Mouse (Mus musculus) lung, postnatal 0 days (tissue): ENCODE data around the gene Zfp341. TPM values are rescaled to one million over a fixed set of nuclear protein-coding genes. Genes with fewer than 3 reads are reported as not detected.

Experiments used
- ATAC-seq: fragments of 200-750 bp; cut with Nextera tagmentation; 2 replicates; pipeline ENCODE4 v1.8.0; 2017; ENCODE audit warnings: moderate library complexity
- DNase-seq: peaks from one replicate; pipeline ENCODE4 v3.0.0-alpha.2; 2016; ENCODE audit warnings: low spot score
- H3K27ac ChIP-seq: fragments of 300-500 bp; sonication (generic); 2 replicates; pipeline ENCODE4 v1.5.1; 2014; ENCODE audit warnings: antibody characterized with exemption, mild to moderate bottlenecking, low read length, mixed read lengths
- H3K27me3 ChIP-seq: fragments of 300-500 bp; sonication (generic); replicated peaks from 2 replicates; pipeline ENCODE4 v1.6.1; 2014; ENCODE audit warnings: low read length, mixed read lengths; ENCODE audit not compliant: insufficient read depth
- H3K36me3 ChIP-seq: fragments of 300-500 bp; sonication (generic); 2 replicates; pipeline ENCODE4 v1.6.1; 2014; ENCODE audit warnings: low read length, mixed read lengths; ENCODE audit not compliant: insufficient read depth
- H3K4me1 ChIP-seq: fragments of 300-500 bp; sonication (generic); 2 replicates; pipeline ENCODE4 v1.6.1; 2014; ENCODE audit warnings: antibody characterized with exemption, low read depth, low read length, mixed read lengths; ENCODE audit not compliant: insufficient read depth
- H3K4me2 ChIP-seq: fragments of 300-500 bp; sonication (generic); replicated peaks from 2 replicates; pipeline ENCODE4 v1.6.1; 2014; ENCODE audit warnings: low read depth, mild to moderate bottlenecking, low read length, moderate library complexity, mixed read lengths
- H3K4me3 ChIP-seq: fragments of 300-500 bp; sonication (generic); 2 replicates; pipeline ENCODE4 v1.5.1; 2014; ENCODE audit warnings: low read depth, low read length
- H3K9ac ChIP-seq: fragments of 300-500 bp; sonication (generic); replicated peaks from 2 replicates; pipeline ENCODE4 v1.6.1; 2014; ENCODE audit warnings: low read depth, mild to moderate bottlenecking
- H3K9me3 ChIP-seq: fragments of 300-500 bp; sonication (generic); 2 replicates; pipeline ENCODE4 v1.6.1; 2016; ENCODE audit warnings: low read length, mixed read lengths
- CTCF ChIP-seq: IDR thresholded peaks from 2 replicates; pipeline ENCODE4 v1.5.1; 2016; ENCODE audit warnings: antibody characterized with exemption, mild to moderate bottlenecking
- EP300 ChIP-seq: IDR thresholded peaks from 2 replicates; pipeline ENCODE4 v1.6.1; 2016; ENCODE audit warnings: antibody characterized with exemption, mild to moderate bottlenecking, control low read depth
- WGBS: fragments of 180-500 bp; shearing (Covaris S2); extraction: QIAGEN DNeasy Blood & Tissue Kit; methylation state at CpG from one replicate; pipeline ENCODE4 v1.1.7; 2014; 5-methylcytosine and 5-hydroxymethylcytosine counted together
- polyA plus RNA-seq: library from polyadenylated mRNA; unstranded; fragments of >200 nt; fragmentation: Nextera tagmentation; extraction: Ambion mirVana; gene quantifications from 2 replicates; pipeline ENCODE4 v1.2.1, GENCODE M21; 2015

Gene Zfp341
- polyA plus RNA-seq, 1 experiment from 2014 or later: 0.76 TPM

DNA sequence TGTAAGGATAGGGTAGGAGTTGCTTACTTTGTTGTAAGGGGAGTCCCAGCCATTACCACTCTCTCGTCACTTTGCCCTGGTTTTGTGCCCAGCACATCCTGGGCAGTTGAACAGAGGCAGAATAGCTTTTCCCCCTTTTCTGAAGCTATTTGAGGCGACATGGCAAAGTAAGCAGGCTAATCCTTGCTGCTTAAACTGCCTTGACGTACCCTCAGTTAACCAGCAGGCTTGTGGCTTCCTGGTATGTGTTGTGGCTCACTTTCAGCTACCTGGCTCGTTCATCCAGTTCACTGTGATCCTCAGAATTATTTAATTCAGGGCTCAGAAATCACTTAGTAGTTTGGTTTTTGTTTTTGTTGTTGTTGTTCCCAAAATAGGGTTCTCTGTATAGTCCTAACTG, 57.6 kb downstream of the Zfp341 start:
- Histone ChIP-seq H3K36me3 (no peaks in the 10 kb centered on the region), H3K9me3 (no peaks in the 10 kb centered on the region), H3K4me1 (peaks cover 7% of the 10 kb centered on the region; the same call in 1 of the 2 replicates), H3K27ac (no peak overlapping the region), H3K4me2 (no peak overlapping the region), H3K27me3 (no peaks in the 10 kb centered on the region), H3K9ac (no peak overlapping the region), H3K4me3 (no peak overlapping the region)
- DNase-seq (no peak), ATAC-seq (no peak)
- WGBS: 78% methylated on average over 4 of the region's 4 CpGs
- TF ChIP-seq EP300 (no peak), CTCF (no peak)

DNA sequence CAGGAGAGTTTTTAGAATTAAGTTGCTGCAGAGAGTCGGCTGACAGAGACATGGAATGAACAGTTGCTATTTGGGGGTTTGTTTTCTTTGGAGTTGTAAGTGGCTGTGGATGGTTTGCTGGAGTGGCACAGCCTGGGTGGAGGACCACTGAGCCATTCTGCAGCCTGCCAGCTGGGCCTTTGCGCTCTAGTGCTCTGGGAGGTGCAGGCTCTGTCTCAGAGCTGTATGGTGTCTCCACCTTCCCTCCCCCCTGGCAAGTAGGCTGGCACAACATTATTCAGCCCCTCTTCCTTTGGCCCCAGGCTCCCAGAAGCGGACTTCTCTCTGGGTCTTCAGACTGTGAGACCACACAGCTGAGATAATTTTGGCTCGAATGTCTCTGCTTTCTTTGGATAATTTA, 60.9 kb downstream of the Zfp341 start:
- ATAC-seq: no peak
- peaks cover 21% of the 10 kb centered on the region; the same call in 1 of the 2 replicates for H3K4me1 ChIP-seq

DNA sequence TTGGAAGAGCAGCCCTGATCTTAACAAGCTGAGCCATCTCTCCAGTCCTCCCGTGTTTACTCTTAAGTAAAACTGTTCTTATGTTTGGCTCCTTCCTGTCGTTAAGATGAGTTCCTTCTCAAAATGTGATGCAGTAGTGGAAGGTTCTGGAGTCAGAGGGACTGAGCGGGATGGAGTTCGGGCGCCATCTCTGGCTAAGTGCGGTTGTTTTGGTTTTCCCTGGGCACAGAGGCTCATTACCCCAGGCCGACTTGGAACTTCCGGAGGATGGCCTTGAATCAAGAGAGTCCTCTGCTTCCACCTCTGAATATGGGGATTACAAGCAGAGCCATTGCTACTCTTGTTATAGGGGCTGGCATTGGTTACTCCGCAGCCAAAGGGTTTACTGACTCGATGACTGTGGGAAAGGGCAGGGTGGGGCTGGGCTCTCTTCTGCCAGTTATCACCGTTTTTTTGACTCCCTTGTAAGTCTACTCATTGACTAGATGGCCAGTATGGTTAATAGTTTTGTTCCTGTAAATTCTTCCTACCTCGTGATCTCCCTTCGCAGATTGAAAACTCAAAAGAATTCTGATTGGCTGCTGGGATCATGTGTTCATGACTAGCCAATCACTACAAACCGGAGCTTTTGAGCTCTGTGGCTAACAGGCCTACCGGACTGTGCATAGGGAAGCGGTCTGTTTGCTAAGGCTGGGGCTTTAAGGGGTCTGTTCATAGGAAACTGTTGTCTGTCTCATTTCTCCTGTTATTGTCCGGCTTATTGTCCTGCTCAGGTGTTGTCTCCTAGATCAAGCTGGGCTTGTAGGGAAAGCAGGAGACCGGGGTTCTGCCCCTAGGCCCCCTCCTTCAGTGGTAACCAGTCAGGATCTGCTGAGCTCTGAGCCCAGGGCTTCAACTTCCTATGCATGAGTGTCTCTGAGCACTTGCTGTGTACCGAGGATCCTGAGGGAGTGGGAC, 63.8 kb downstream of the Zfp341 start:
- H3K4me1 ChIP-seq: peaks cover 21% of the 10 kb centered on the region; the same call in 1 of the 2 replicates
- H3K9me3 ChIP-seq: no peaks in the 10 kb centered on the region
- H3K27me3 ChIP-seq: no peaks in the 10 kb centered on the region
- peak overlapping the region; percentile 84 for H3K27ac ChIP-seq
- 0 out of 2 replicates have a peak, but pooled peaks have one; percentile 1 for TF ChIP-seq CTCF
- TF ChIP-seq EP300: no peak
- 55% methylated on average over 19 of the region's 19 CpGs for WGBS
- H3K9ac ChIP-seq: peak overlapping the region; percentile 3; the same call in 1 of the 2 replicates
- peak; percentile 69 for DNase-seq
- peak overlapping the region; percentile 39 for H3K4me2 ChIP-seq
- H3K36me3 ChIP-seq: no peaks in the 10 kb centered on the region
- no peak overlapping the region for H3K4me3 ChIP-seq
- peak; percentile 71 for ATAC-seq

More for the DNA sequence above, 60.9 kb downstream of the Zfp341 start:
- Histone ChIP-seq H3K27ac (no peak overlapping the region), H3K27me3 (no peaks in the 10 kb centered on the region), H3K4me3 (no peak overlapping the region), H3K9me3 (no peaks in the 10 kb centered on the region), H3K36me3 (no peaks in the 10 kb centered on the region), H3K4me2 (no peak overlapping the region), H3K9ac (no peak overlapping the region)
- TF ChIP-seq CTCF: no peak
- no peak for TF ChIP-seq EP300
- WGBS: 64% methylated on average over 4 of the region's 4 CpGs
- DNase-seq: no peak

DNA sequence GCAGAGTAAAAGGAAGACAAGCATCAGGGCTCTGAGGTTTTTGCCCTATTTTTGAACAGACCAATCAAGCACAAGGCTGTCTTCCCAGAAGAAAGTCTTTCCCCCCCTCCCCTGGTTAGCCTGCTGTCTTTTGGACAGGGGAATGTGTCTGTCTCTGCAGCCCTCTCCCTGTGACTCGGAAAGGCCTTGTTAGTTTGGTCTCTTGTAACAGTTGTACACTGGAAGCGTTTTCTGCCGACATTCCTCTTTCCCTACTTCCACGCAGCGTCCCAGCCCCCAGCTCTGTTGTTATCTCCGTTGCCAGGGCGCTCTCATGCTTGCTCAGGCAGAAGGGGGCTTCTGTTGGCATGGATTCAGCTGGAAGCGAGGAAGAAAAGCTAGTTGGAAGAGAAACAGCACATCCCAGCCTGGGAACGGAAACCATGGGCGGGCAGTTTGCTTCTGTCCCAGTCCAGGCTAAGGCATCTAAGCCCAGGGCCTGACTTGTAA, 64.6 kb downstream of the Zfp341 start:
- Histone ChIP-seq H3K9me3 (no peaks in the 10 kb centered on the region), H3K4me3 (no peak overlapping the region), H3K36me3 (no peaks in the 10 kb centered on the region), H3K27ac (peak overlapping the region; percentile 84), H3K4me2 (peak overlapping the region; percentile 39), H3K4me1 (peaks cover 21% of the 10 kb centered on the region; the same call in 1 of the 2 replicates), H3K27me3 (no peaks in the 10 kb centered on the region), H3K9ac (peak overlapping the region; percentile 3; the same call in 1 of the 2 replicates)
- TF ChIP-seq CTCF (no peak), EP300 (no peak)
- DNase-seq: peak; percentile 86
- peak; percentile 71 for ATAC-seq
- WGBS: 7% methylated on average over 10 of the region's 10 CpGs

DNA sequence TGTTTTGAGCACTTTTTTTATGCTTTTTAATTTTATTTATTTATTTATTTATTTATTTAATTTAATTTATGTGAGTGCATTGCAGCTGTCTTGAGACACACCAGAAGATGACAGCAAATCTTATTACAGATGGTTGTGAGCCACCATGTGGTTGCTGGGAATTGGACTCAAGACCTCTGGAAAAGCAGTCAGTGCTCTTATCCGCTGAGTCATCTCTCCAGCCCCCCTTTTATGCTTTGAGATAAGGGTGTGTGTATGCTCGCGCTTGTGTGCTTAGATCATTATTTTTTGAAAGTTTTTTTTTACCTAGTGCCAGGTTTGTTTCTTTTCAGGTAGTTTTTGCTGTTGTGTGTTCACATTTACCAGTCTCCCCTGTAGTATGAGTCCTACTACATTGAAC, 65.9 kb downstream of the Zfp341 start:
- H3K27me3 ChIP-seq: no peaks in the 10 kb centered on the region
- TF ChIP-seq CTCF (peak; percentile 21; the same call in 1 of the 2 replicates), EP300 (0 out of 2 replicates have a peak, but pooled peaks have one; percentile 32)

DNA sequence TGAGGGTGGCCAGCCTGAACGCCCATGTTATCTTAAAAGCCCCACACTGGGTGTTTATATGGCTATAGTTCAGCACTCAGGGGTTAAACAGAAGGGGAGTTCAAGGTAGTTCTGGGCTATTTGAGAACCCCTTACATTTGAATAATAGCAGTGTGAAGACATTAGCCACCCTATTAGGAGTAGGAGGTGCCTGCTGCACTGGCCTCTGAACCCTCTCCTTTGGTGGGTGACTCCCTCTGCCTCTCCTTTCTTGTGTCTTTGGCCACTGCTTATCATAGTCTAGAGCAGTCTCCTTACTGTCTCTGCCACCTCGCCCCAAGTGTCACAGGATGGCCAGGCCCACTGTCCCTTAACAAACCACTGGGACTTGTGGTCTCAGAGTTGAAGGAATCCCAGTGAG, 67.2 kb downstream of the Zfp341 start:
- ATAC-seq (no peak), DNase-seq (no peak)
- H3K27ac ChIP-seq: no peak overlapping the region
- no peaks in the 10 kb centered on the region for H3K36me3 ChIP-seq
- peaks cover 17% of the 10 kb centered on the region; the same call in 1 of the 2 replicates for H3K4me1 ChIP-seq
- H3K9me3 ChIP-seq: no peaks in the 10 kb centered on the region
- H3K4me3 ChIP-seq: no peak overlapping the region
- TF ChIP-seq EP300: no peak
- no peak for TF ChIP-seq CTCF
- no peak overlapping the region for H3K4me2 ChIP-seq
- H3K27me3 ChIP-seq: no peaks in the 10 kb centered on the region
- 68% methylated on average over 2 of the region's 2 CpGs for WGBS
- no peak overlapping the region for H3K9ac ChIP-seq

More for the DNA sequence above, 65.9 kb downstream of the Zfp341 start:
- Histone ChIP-seq H3K9me3 (no peaks in the 10 kb centered on the region), H3K27ac (peak overlapping the region; percentile 47; the same call in 1 of the 2 replicates), H3K4me3 (no peak overlapping the region), H3K9ac (no peak overlapping the region), H3K36me3 (no peaks in the 10 kb centered on the region), H3K4me1 (peaks cover 19% of the 10 kb centered on the region; the same call in 1 of the 2 replicates), H3K4me2 (no peak overlapping the region)
- ATAC-seq: 0 out of 2 replicates have a peak, but pooled peaks have one; percentile 22
- WGBS: 61% methylated on average over 3 of the region's 3 CpGs
- DNase-seq: peak; percentile 41
